ENCODE assay signal across 8 mouse cellular contexts in genomic region chr7:125576982-125577381, GRCm38 (mm10). TPM values are rescaled to one million over a fixed set of nuclear protein-coding genes. Genes with fewer than 3 reads are reported as not detected.
DNase-seq lines count a peak whose midpoint lies in the region; ATAC-seq and TF ChIP-seq lines count a peak whose summit lies in the region.

No protein-coding gene starts in this region.

- 38% methylated on average over 7 of the region's 7 CpGs for WGBS in liver, adult 2 months
- 77% methylated on average over 7 of the region's 7 CpGs for WGBS in liver, embryonic 11.5 days
- WGBS in cerebellum, adult 2 months, result 57% methylated on average over 7 of the region's 7 CpGs
- 80% methylated on average over 7 of the region's 7 CpGs for WGBS in forebrain, embryonic 10.5 days

- peaks cover 4% of the 10 kb centered on the region; the same call in 1 of the 2 replicates for H3K36me3 ChIP-seq in liver, adult 2 months (ENCODE audit: control insufficient read depth, insufficient read depth, low read length)
- H3K36me3 ChIP-seq in liver, embryonic 11.5 days (ENCODE audit: control insufficient read depth, insufficient read depth, low read length), result no peaks in the 10 kb centered on the region
- H3K36me3 ChIP-seq in forebrain, embryonic 10.5 days (replicated peaks), result no peaks in the 10 kb centered on the region

- no peak for TF ChIP-seq CTCF in liver, adult 2 months (IDR thresholded peaks at IDR 0.05; ENCODE audit: low read depth, low read length)
- no peak for TF ChIP-seq CTCF in cerebellum, adult 2 months (IDR thresholded peaks at IDR 0.05; ENCODE audit: borderline replicate concordance, insufficient read depth, low read depth, low read length)

- no peaks in the 10 kb centered on the region for H3K9me3 ChIP-seq in liver, embryonic 11.5 days (ENCODE audit: control insufficient read depth, low read length)
- H3K9me3 ChIP-seq in forebrain, embryonic 10.5 days, result no peaks in the 10 kb centered on the region

- no peak overlapping the region for H3K4me3 ChIP-seq in liver, adult 2 months (ENCODE audit: insufficient read depth, low read depth, low read length)
- no peak overlapping the region for H3K4me3 ChIP-seq in liver, embryonic 11.5 days (ENCODE audit: low read depth, low read length)
- H3K4me3 ChIP-seq in cerebellum, adult 2 months (replicated peaks; ENCODE audit: insufficient read depth, low read depth, low read length), result no peak overlapping the region
- no peak overlapping the region for H3K4me3 ChIP-seq in forebrain, embryonic 10.5 days

- no peaks in the 10 kb centered on the region for H3K79me2 ChIP-seq in liver, adult 2 months (ENCODE audit: control insufficient read depth, insufficient read depth, low read length)

- TF ChIP-seq POLR2A in liver, adult 2 months (IDR thresholded peaks at IDR 0.05; ENCODE audit: extremely low read depth, insufficient read depth, low read length), result no peak
- no peak for TF ChIP-seq POLR2A in cerebellum, adult 2 months (IDR thresholded peaks at IDR 0.05; ENCODE audit: borderline replicate concordance, insufficient read depth, low read length)

- no peaks in the 10 kb centered on the region for H3K27me3 ChIP-seq in liver, adult 2 months (ENCODE audit: control insufficient read depth, insufficient read depth, low read length)
- no peaks in the 10 kb centered on the region for H3K27me3 ChIP-seq in liver, embryonic 11.5 days (replicated peaks; ENCODE audit: control insufficient read depth, insufficient read depth, low read length)
- H3K27me3 ChIP-seq in cerebellum, adult 2 months (ENCODE audit: control insufficient read depth, insufficient read depth, low read length), result no peaks in the 10 kb centered on the region
- peaks cover 5% of the 10 kb centered on the region; the same call in 1 of the 2 replicates for H3K27me3 ChIP-seq in forebrain, embryonic 10.5 days (ENCODE audit: poor library complexity, severe bottlenecking)

- H3K9ac ChIP-seq in liver, adult 2 months (ENCODE audit: low read depth, low read length), result no peak overlapping the region
- no peak overlapping the region for H3K9ac ChIP-seq in liver, embryonic 11.5 days (ENCODE audit: low read depth, low read length)

- peak overlapping the region; percentile 64 for H3K27ac ChIP-seq in liver, adult 2 months (replicated peaks; ENCODE audit: insufficient read depth, low read depth, low read length)
- H3K27ac ChIP-seq in liver, embryonic 11.5 days (ENCODE audit: low read depth, low read length), result no peak overlapping the region
- H3K27ac ChIP-seq in cerebellum, adult 2 months (ENCODE audit: insufficient read depth, low read length), result no peak overlapping the region
- H3K27ac ChIP-seq in forebrain, embryonic 10.5 days, result no peak overlapping the region

- no peak overlapping the region for H3K4me2 ChIP-seq in liver, embryonic 11.5 days

- DNase-seq in liver, adult 2 months (ENCODE audit: extremely low read depth, low read depth, low spot score), result peak; percentile 74
- no peak for DNase-seq in liver, embryonic 11.5 days (ENCODE audit: low spot score)
- DNase-seq in cerebellum, adult 2 months, result peak; percentile 28 to 47
- peak; percentile 75 to 84 for DNase-seq in heart, postnatal 14 days
- DNase-seq in lung, postnatal 10 days, result peak; percentile 90
- DNase-seq in forebrain, embryonic 10.5 days (ENCODE audit: extremely low spot score, low spot score), result no peak

- intact Hi-C loops in heart, postnatal 14 days (cut with DNase I), result loop anchor here (2.0 kb wide), 1 partner anchor 14 kb away; no protein-coding TSS in a partner anchor

- no peak for ATAC-seq in liver, embryonic 11.5 days (replicated peaks; ENCODE audit: low FRiP score)
- no peak for ATAC-seq in monocyte, adult 5-6 weeks (replicated peaks; ENCODE audit: insufficient number of reproducible peaks, low FRiP score, low TSS enrichment, poor library complexity, severe bottlenecking)
- no peak for ATAC-seq in megakaryocyte-erythroid progenitor cell, adult 5-6 weeks (replicated peaks; ENCODE audit: low FRiP score, low TSS enrichment, poor library complexity, severe bottlenecking)

- H3K4me1 ChIP-seq in liver, adult 2 months (ENCODE audit: control insufficient read depth, insufficient read depth, low read length), result peaks cover 17% of the 10 kb centered on the region
- H3K4me1 ChIP-seq in liver, embryonic 11.5 days (replicated peaks; ENCODE audit: control insufficient read depth, insufficient read depth, low read length), result peaks cover 7% of the 10 kb centered on the region; the same call in 1 of the 2 replicates
- H3K4me1 ChIP-seq in cerebellum, adult 2 months (ENCODE audit: control insufficient read depth, insufficient read depth, low read length), result peaks cover 15% of the 10 kb centered on the region
- H3K4me1 ChIP-seq in forebrain, embryonic 10.5 days, result peaks cover 18% of the 10 kb centered on the region

RNA-seq across cellular contexts. Expression of gene Il4ra, which starts 25.1 kb away (rescaled TPM):
- total RNA-seq in liver, adult 2 months (2014; rRNA removed), result 11.3 and 16.6 TPM in 2 replicates
- 18.7 and 24.0 TPM in 2 replicates for polyA plus RNA-seq in liver, adult 2 months (2012; rRNA removed)
- 4.4 and 5.3 TPM in 2 replicates for polyA plus RNA-seq in liver, embryonic 11.5 days (2014; fragmentation: Nextera tagmentation; extraction: Ambion mirVana)
- 8.6 and 9.3 TPM in 2 replicates for polyA plus RNA-seq in cerebellum, adult 2 months (2012; rRNA removed)
- 10 to 100 TPM; 20.0 to 20.3 TPM for total RNA-seq in heart, postnatal 14 days (2021)
- total RNA-seq in monocyte, adult 5-6 weeks (2017), result 57.3 to 65.3 TPM (median 57.6 TPM) in 3 replicates
- total RNA-seq in megakaryocyte-erythroid progenitor cell, adult 5-6 weeks (2014; fragmentation: Nextera tagmentation), result 1.8 and 2.0 TPM in 2 replicates
- total RNA-seq in megakaryocyte-erythroid progenitor cell, adult 5-6 weeks (2017), result 2.2 and 3.2 TPM in 2 replicates
- 2.9 and 4.0 TPM in 2 replicates for polyA plus RNA-seq in forebrain, embryonic 10.5 days (2016; fragmentation: Nextera tagmentation; extraction: Ambion mirVana)

RNA-seq across cellular contexts. Expression of gene Il21r, which starts 26.2 kb away (rescaled TPM):
- 0.09 and 0.67 TPM in 2 replicates for total RNA-seq in liver, adult 2 months (2014; rRNA removed)
- 0.62 and 1.2 TPM in 2 replicates for polyA plus RNA-seq in liver, adult 2 months (2012; rRNA removed)
- polyA plus RNA-seq in liver, embryonic 11.5 days (2014; fragmentation: Nextera tagmentation; extraction: Ambion mirVana), result 0.81 and 1.1 TPM in 2 replicates
- 0.39 and 0.63 TPM in 2 replicates for polyA plus RNA-seq in cerebellum, adult 2 months (2012; rRNA removed)
- 1 to 10 TPM in 1 of 2 experiments, under 1 TPM in 1; 0.55 to 3.1 TPM for total RNA-seq in heart, postnatal 14 days (2021)
- total RNA-seq in monocyte, adult 5-6 weeks (2017), result 15.2 to 17.8 TPM (median 15.8 TPM) in 3 replicates
- 0.74 and 1.8 TPM in 2 replicates for total RNA-seq in megakaryocyte-erythroid progenitor cell, adult 5-6 weeks (2014; fragmentation: Nextera tagmentation)
- 0.04 and 2.1 TPM in 2 replicates for total RNA-seq in megakaryocyte-erythroid progenitor cell, adult 5-6 weeks (2017)
- 0.25 and 0.42 TPM in 2 replicates for polyA plus RNA-seq in forebrain, embryonic 10.5 days (2016; fragmentation: Nextera tagmentation; extraction: Ambion mirVana)

Comparison
In these comparisons a context has a peak if more than half of its experiments do, and no peak if none do; other contexts are left out.
1. DNase-seq: peak in liver, adult 2 months (single experiment), cerebellum, adult 2 months (2 of 2), heart, postnatal 14 days (2 of 2) and lung, postnatal 10 days (single experiment); none in liver, embryonic 11.5 days (single experiment) and forebrain, embryonic 10.5 days (single experiment).